Mouse (Mus musculus): ENCODE results near the gene Sdsl. TPM values are rescaled to one million over a fixed set of nuclear protein-coding genes. Genes with fewer than 3 reads are reported as not detected.

The Sdsl gene
- polyA plus RNA-seq, 1 experiment: 10.0 TPM

GRCm38 (mm10) chr5:120435731-120436501 lies 36.7 kb downstream of the Sdsl start:
- Histone ChIP-seq H3K4me1 (ENCODE audit: control insufficient read depth, insufficient read depth, low read length) (no peaks in the 10 kb centered on the region; the same call in 1 of the 2 replicates), H3K36me3 (ENCODE audit: control insufficient read depth, insufficient read depth, low read length) (no peaks in the 10 kb centered on the region), H3K27ac (ENCODE audit: insufficient read depth, low read depth, low read length) (no peak overlapping the region), H3K4me3 (ENCODE audit: insufficient read depth, low read depth, low read length) (no peak overlapping the region), H3K27me3 (replicated peaks; ENCODE audit: control insufficient read depth, insufficient read depth, low read length) (peaks cover 4% of the 10 kb centered on the region; the same call in 1 of the 2 replicates)
- WGBS: under 1% methylated on average over 47 of the region's 47 CpGs
- DNase-seq: peak; percentile 55
- no peak for TF ChIP-seq CTCF (conservative IDR thresholded peaks at IDR 0.05; ENCODE audit: insufficient read depth, insufficient read length, low read depth, low read length)
- no peak for TF ChIP-seq POLR2A (IDR thresholded peaks at IDR 0.05; ENCODE audit: low read depth, low read length)

GRCm38 (mm10) chr5:120435006-120435681 lies 37.5 kb downstream of the Sdsl start:
- peaks cover 4% of the 10 kb centered on the region; the same call in 1 of the 2 replicates for H3K27me3 ChIP-seq (replicated peaks; ENCODE audit: control insufficient read depth, insufficient read depth, low read length)
- TF ChIP-seq CTCF (conservative IDR thresholded peaks at IDR 0.05; ENCODE audit: insufficient read depth, insufficient read length, low read depth, low read length) (no peak), POLR2A (IDR thresholded peaks at IDR 0.05; ENCODE audit: low read depth, low read length) (no peak)

GRCm38 (mm10) chr5:120434231-120434735 lies 38.3 kb downstream of the Sdsl start:
- H3K27ac ChIP-seq (ENCODE audit: insufficient read depth, low read depth, low read length): no peak overlapping the region
- no peak overlapping the region for H3K4me3 ChIP-seq (ENCODE audit: insufficient read depth, low read depth, low read length)
- WGBS: 3% methylated on average over 21 of the region's 21 CpGs
- TF ChIP-seq CTCF (conservative IDR thresholded peaks at IDR 0.05; ENCODE audit: insufficient read depth, insufficient read length, low read depth, low read length): no peak
- TF ChIP-seq POLR2A (IDR thresholded peaks at IDR 0.05; ENCODE audit: low read depth, low read length): no peak
- no peaks in the 10 kb centered on the region for H3K4me1 ChIP-seq (ENCODE audit: control insufficient read depth, insufficient read depth, low read length)
- no peak for DNase-seq
- no peaks in the 10 kb centered on the region for H3K36me3 ChIP-seq (ENCODE audit: control insufficient read depth, insufficient read depth, low read length)
- H3K27me3 ChIP-seq (replicated peaks; ENCODE audit: control insufficient read depth, insufficient read depth, low read length): peaks cover 4% of the 10 kb centered on the region; the same call in 1 of the 2 replicates

More at GRCm38 (mm10) chr5:120435006-120435681, 37.5 kb downstream of the Sdsl start:
- Histone ChIP-seq H3K36me3 (ENCODE audit: control insufficient read depth, insufficient read depth, low read length) (no peaks in the 10 kb centered on the region), H3K27ac (ENCODE audit: insufficient read depth, low read depth, low read length) (no peak overlapping the region), H3K4me3 (ENCODE audit: insufficient read depth, low read depth, low read length) (no peak overlapping the region), H3K4me1 (ENCODE audit: control insufficient read depth, insufficient read depth, low read length) (no peaks in the 10 kb centered on the region)
- DNase-seq: no peak
- WGBS: 2% methylated on average over 44 of the region's 44 CpGs

- Histone ChIP-seq H3K36me3 (ENCODE audit: control insufficient read depth, insufficient read depth, low read length) (no peaks in the 10 kb centered on the region), H3K27me3 (replicated peaks; ENCODE audit: control insufficient read depth, insufficient read depth, low read length) (peaks cover 4% of the 10 kb centered on the region; the same call in 1 of the 2 replicates), H3K27ac (ENCODE audit: insufficient read depth, low read depth, low read length) (no peak overlapping the region), H3K4me1 (ENCODE audit: control insufficient read depth, insufficient read depth, low read length) (no peaks in the 10 kb centered on the region), H3K4me3 (ENCODE audit: insufficient read depth, low read depth, low read length) (no peak overlapping the region)
- no peak for DNase-seq
- TF ChIP-seq CTCF (conservative IDR thresholded peaks at IDR 0.05; ENCODE audit: insufficient read depth, insufficient read length, low read depth, low read length): no peak
- no peak for TF ChIP-seq POLR2A (IDR thresholded peaks at IDR 0.05; ENCODE audit: low read depth, low read length)
- 3% methylated on average over 13 of the region's 13 CpGs for WGBS
Measured at GRCm38 (mm10) chr5:120433135-120433760, 39.4 kb downstream of the Sdsl start.

GRCm38 (mm10) chr5:120432486-120433015 lies 40.1 kb downstream of the Sdsl start:
- DNase-seq: no peak
- no peaks in the 10 kb centered on the region for H3K36me3 ChIP-seq (ENCODE audit: control insufficient read depth, insufficient read depth, low read length)
- WGBS: 1% methylated on average over 9 of the region's 9 CpGs
- no peaks in the 10 kb centered on the region for H3K4me1 ChIP-seq (ENCODE audit: control insufficient read depth, insufficient read depth, low read length)
- no peak overlapping the region for H3K4me3 ChIP-seq (ENCODE audit: insufficient read depth, low read depth, low read length)
- peaks cover 4% of the 10 kb centered on the region; the same call in 1 of the 2 replicates for H3K27me3 ChIP-seq (replicated peaks; ENCODE audit: control insufficient read depth, insufficient read depth, low read length)
- TF ChIP-seq POLR2A (IDR thresholded peaks at IDR 0.05; ENCODE audit: low read depth, low read length) (no peak), CTCF (conservative IDR thresholded peaks at IDR 0.05; ENCODE audit: insufficient read depth, insufficient read length, low read depth, low read length) (no peak)
- H3K27ac ChIP-seq (ENCODE audit: insufficient read depth, low read depth, low read length): no peak overlapping the region

GRCm38 (mm10) chr5:120431649-120432485 lies 40.7 kb downstream of the Sdsl start, which contains the start of gene Lhx5:
Gene Lhx5, plus strand, starts transcription at chr5:120431699.
- peaks cover 4% of the 10 kb centered on the region; the same call in 1 of the 2 replicates for H3K27me3 ChIP-seq (replicated peaks; ENCODE audit: control insufficient read depth, insufficient read depth, low read length)
- 2% methylated on average over 69 of the region's 69 CpGs for WGBS
- H3K4me1 ChIP-seq (ENCODE audit: control insufficient read depth, insufficient read depth, low read length): no peaks in the 10 kb centered on the region
- no peaks in the 10 kb centered on the region for H3K36me3 ChIP-seq (ENCODE audit: control insufficient read depth, insufficient read depth, low read length)
- DNase-seq: no peak
- H3K27ac ChIP-seq (ENCODE audit: insufficient read depth, low read depth, low read length): no peak within 1 kb of the TSS
- H3K4me3 ChIP-seq (ENCODE audit: insufficient read depth, low read depth, low read length): no peak within 1 kb of the TSS
- TF ChIP-seq CTCF (conservative IDR thresholded peaks at IDR 0.05; ENCODE audit: insufficient read depth, insufficient read length, low read depth, low read length): no peak
- no peak for TF ChIP-seq POLR2A (IDR thresholded peaks at IDR 0.05; ENCODE audit: low read depth, low read length)

Measured in kidney, adult 2 months (tissue).